8 mouse cellular contexts compared by ENCODE assay signal in genomic region chr15:101224006-101224906, GRCm38 (mm10). TPM values are rescaled to one million over a fixed set of nuclear protein-coding genes. Genes with fewer than 3 reads are reported as not detected.
A peak's percentile ranks its signal among the peaks of the same experiment; 100 is the strongest.
DNase-seq lines count a peak whose midpoint lies in the region; ATAC-seq lines count a peak whose summit lies in the region.

Gene Grasp, plus strand, starts transcription at chr15:101224188.

- peaks cover 83% of the 10 kb centered on the region for H3K4me1 ChIP-seq in forebrain, embryonic 10.5 days
- H3K4me1 ChIP-seq in heart, embryonic 14.5 days (ENCODE audit: control insufficient read depth in 2 of 2, insufficient read depth in 2 of 2, low read length in 2 of 2) = peaks cover 6 to 35% of the 10 kb centered on the region in 2 experiments; a peak in 3 of 4 replicates
- H3K4me1 ChIP-seq in liver, embryonic 13.5 days (replicated peaks) = peaks cover 28% of the 10 kb centered on the region

- under 1% methylated on average over 76 of the region's 77 CpGs for WGBS in forebrain, embryonic 10.5 days
- WGBS in heart, embryonic 14.5 days = under 1% methylated on average over 69 of the region's 77 CpGs
- under 1% methylated on average over 73 of the region's 77 CpGs for WGBS in liver, embryonic 13.5 days (ENCODE audit: insufficient replicate concordance)

- H3K36me3 ChIP-seq in forebrain, embryonic 10.5 days (replicated peaks) = peaks cover 14% of the 10 kb centered on the region
- H3K36me3 ChIP-seq in heart, embryonic 14.5 days (ENCODE audit: control insufficient read depth, insufficient read depth, low read length) = peaks cover 8% of the 10 kb centered on the region
- H3K36me3 ChIP-seq in liver, embryonic 13.5 days = no peaks in the 10 kb centered on the region
- H3K36me3 ChIP-seq in splenic B cell, adult 2 months (ENCODE audit: control insufficient read depth, insufficient read depth, low read length, poor library complexity, severe bottlenecking) = no peaks in the 10 kb centered on the region; the same call in 1 of the 2 replicates

- H3K4me3 ChIP-seq in forebrain, embryonic 10.5 days = peak within 1 kb of the TSS; percentile 89
- H3K4me3 ChIP-seq in heart, embryonic 14.5 days (ENCODE audit: control insufficient read depth in 1 of 2, insufficient read depth in 1 of 2, low read depth in 1 of 2, low read length in 2 of 2) = peak within 1 kb of the TSS; percentile 56 to 74
- H3K4me3 ChIP-seq in liver, embryonic 13.5 days (replicated peaks) = peak within 1 kb of the TSS; percentile 62

- peak within 1 kb of the TSS; percentile 85 for H3K9ac ChIP-seq in heart, embryonic 14.5 days (ENCODE audit: low read length)
- H3K9ac ChIP-seq in liver, embryonic 13.5 days = peak within 1 kb of the TSS; percentile 59

- peak; percentile 91 for DNase-seq in A20 (ENCODE audit: low read depth, low spot score)
- DNase-seq in adrenal gland, postnatal 4 days (ENCODE audit: low spot score in 2 of 2) = peak; percentile 75 to 84
- DNase-seq in forebrain, embryonic 10.5 days (ENCODE audit: extremely low spot score, low spot score) = peak; percentile 82
- DNase-seq in kidney, postnatal 10 days = peak; percentile 95
- DNase-seq in liver, embryonic 13.5 days = peak; percentile 55
- DNase-seq in natural killer cell, adult 2 months (ENCODE audit: low spot score in 2 of 2) = peak; percentile 71 to 84
- peak; percentile 90 for DNase-seq in splenic B cell, adult 2 months (ENCODE audit: low read depth, low spot score)

- no peaks in the 10 kb centered on the region for H3K9me3 ChIP-seq in forebrain, embryonic 10.5 days
- no peaks in the 10 kb centered on the region for H3K9me3 ChIP-seq in heart, embryonic 14.5 days (ENCODE audit: control insufficient read depth, low read length)
- H3K9me3 ChIP-seq in liver, embryonic 13.5 days (replicated peaks) = no peaks in the 10 kb centered on the region

- H3K27me3 ChIP-seq in forebrain, embryonic 10.5 days (ENCODE audit: poor library complexity, severe bottlenecking) = peaks cover 49% of the 10 kb centered on the region
- H3K27me3 ChIP-seq in heart, embryonic 14.5 days (ENCODE audit: control insufficient read depth, insufficient read depth, low read length) = peaks cover 6% of the 10 kb centered on the region; the same call in 1 of the 2 replicates
- peaks cover 64% of the 10 kb centered on the region for H3K27me3 ChIP-seq in liver, embryonic 13.5 days
- H3K27me3 ChIP-seq in splenic B cell, adult 2 months (ENCODE audit: control insufficient read depth, insufficient read depth, low read length, poor library complexity, severe bottlenecking) = no peaks in the 10 kb centered on the region

- H3K4me2 ChIP-seq in heart, embryonic 14.5 days (ENCODE audit: low read length) = peak within 1 kb of the TSS; percentile 96
- peak within 1 kb of the TSS; percentile 76 for H3K4me2 ChIP-seq in liver, embryonic 13.5 days

- H3K27ac ChIP-seq in forebrain, embryonic 10.5 days = peak within 1 kb of the TSS; percentile 89
- H3K27ac ChIP-seq in heart, embryonic 14.5 days (replicated peaks in 1 of 2; ENCODE audit: control insufficient read depth in 1 of 2, insufficient read depth in 1 of 2, low read depth in 2 of 2, low read length in 2 of 2) = peak within 1 kb of the TSS; percentile 41 to 81
- H3K27ac ChIP-seq in liver, embryonic 13.5 days = peak within 1 kb of the TSS; percentile 13; the same call in 1 of the 2 replicates

- ATAC-seq in heart, embryonic 14.5 days (ENCODE audit: insufficient number of reproducible peaks, insufficient read depth, low FRiP score, low read depth) = peak; percentile 89
- ATAC-seq in liver, embryonic 13.5 days (ENCODE audit: low read depth) = peak; percentile 68

RNA-seq across cellular contexts. Expression of gene Grasp, which starts in this region (rescaled TPM):
- 10 to 100 TPM; 18.6 to 20.3 TPM for total RNA-seq in adrenal gland, postnatal 4 days (2021)
- polyA plus RNA-seq in forebrain, embryonic 10.5 days (2016; fragmentation: Nextera tagmentation; extraction: Ambion mirVana) = 2.6 and 4.1 TPM in 2 replicates
- 3.8 and 5.5 TPM in 2 replicates for polyA plus RNA-seq in heart, embryonic 14.5 days (2014; fragmentation: Nextera tagmentation; extraction: Ambion mirVana)
- 0.29 and 0.44 TPM in 2 replicates for polyA plus RNA-seq in liver, embryonic 13.5 days (2015; fragmentation: Nextera tagmentation; extraction: Ambion mirVana)

Comparison
In these comparisons a context has a peak if more than half of its experiments do, and no peak if none do; other contexts are left out.
1. Peak in every context shown above with its lines: DNase-seq, ATAC-seq, H3K4me3 ChIP-seq and H3K27ac ChIP-seq.
2. Peak in DNase-seq, ATAC-seq, H3K4me3 ChIP-seq, H3K27ac ChIP-seq, H3K9ac ChIP-seq and H3K4me2 ChIP-seq in liver, embryonic 13.5 days; RNA of the gene not detected or under 1 TPM.
3. H3K27ac ChIP-seq: peak in every context shown above with its lines; median percentile 89 in forebrain, embryonic 10.5 days; 61 in heart, embryonic 14.5 days; 13 in liver, embryonic 13.5 days.